24 mouse cellular contexts compared by ENCODE assay signal in genomic region chr6:34694096-34694495, GRCm38 (mm10).
"Had no signal": no experiment of that assay in that cellular context is flagged by ENCODE, and none has a peak within 500 bp of the region (broad histone marks: within the 10 kb centered on the region; RNA-seq: fewer than 3 reads in every experiment).

No protein-coding gene starts in this region.

- H3K9me3 ChIP-seq: embryonic facial prominence, embryonic 10.5 days; embryonic facial prominence, embryonic 12.5 days; embryonic facial prominence, embryonic 13.5 days; embryonic facial prominence, embryonic 15.5 days; forebrain, embryonic 10.5 days; forebrain, embryonic 12.5 days; forebrain, embryonic 13.5 days; forebrain, embryonic 15.5 days had no signal

- H3K4me2 ChIP-seq: embryonic facial prominence, embryonic 12.5 days; embryonic facial prominence, embryonic 13.5 days; embryonic facial prominence, embryonic 15.5 days; forebrain, embryonic 12.5 days; forebrain, embryonic 13.5 days; forebrain, embryonic 15.5 days had no signal

- DNase-seq: cerebellum, adult 9-10 months; cerebellum, adult 9-11 months; cerebellum, postnatal 10 days; cerebellum, postnatal 14 days; cerebellum, postnatal 25 days; cerebellum, postnatal 36 days; embryo, embryonic 11 days; forebrain, postnatal 0 days; gastrocnemius, adult 2 months; gastrocnemius, postnatal 10 days; gastrocnemius, postnatal 14 days; gastrocnemius, postnatal 25 days; gastrocnemius, postnatal 36 days; heart, adult 18-20 months; heart, adult 2 months had no signal

- H3K36me3 ChIP-seq: embryonic facial prominence, embryonic 12.5 days; embryonic facial prominence, embryonic 15.5 days; forebrain, embryonic 10.5 days; forebrain, embryonic 12.5 days; forebrain, embryonic 15.5 days had no signal

- H3K27me3 ChIP-seq: embryonic facial prominence, embryonic 12.5 days; embryonic facial prominence, embryonic 13.5 days; embryonic facial prominence, embryonic 15.5 days; forebrain, embryonic 12.5 days; forebrain, embryonic 13.5 days; forebrain, embryonic 15.5 days had no signal

- H3K27ac ChIP-seq: embryonic facial prominence, embryonic 10.5 days; embryonic facial prominence, embryonic 12.5 days; embryonic facial prominence, embryonic 13.5 days; embryonic facial prominence, embryonic 15.5 days; forebrain, embryonic 10.5 days; forebrain, embryonic 12.5 days; forebrain, embryonic 13.5 days; forebrain, embryonic 15.5 days; gastrocnemius, adult 2 months; heart, adult 2 months had no signal

- H3K4me1 ChIP-seq: embryonic facial prominence, embryonic 10.5 days; embryonic facial prominence, embryonic 12.5 days; embryonic facial prominence, embryonic 13.5 days; embryonic facial prominence, embryonic 15.5 days; forebrain, embryonic 10.5 days; forebrain, embryonic 12.5 days; forebrain, embryonic 13.5 days; forebrain, embryonic 15.5 days had no signal

- H3K9ac ChIP-seq: embryonic facial prominence, embryonic 12.5 days; embryonic facial prominence, embryonic 13.5 days; embryonic facial prominence, embryonic 15.5 days; forebrain, embryonic 12.5 days; forebrain, embryonic 13.5 days; forebrain, embryonic 15.5 days; forebrain, postnatal 0 days had no signal

- H3K4me3 ChIP-seq: embryonic facial prominence, embryonic 10.5 days; embryonic facial prominence, embryonic 12.5 days; embryonic facial prominence, embryonic 13.5 days; embryonic facial prominence, embryonic 15.5 days; erythroblast, embryonic 14.5 days; forebrain, embryonic 10.5 days; forebrain, embryonic 12.5 days; forebrain, embryonic 13.5 days; forebrain, embryonic 15.5 days; gastrocnemius, adult 2 months; heart, adult 2 months had no signal
